Mouse (Mus musculus) heart, embryonic 15.5 days (tissue): ENCODE results near the gene Ints3. TPM values are rescaled to one million over a fixed set of nuclear protein-coding genes. Genes with fewer than 3 reads are reported as not detected.
"Not testable (repeated sequence)": the region's sequence is repeated elsewhere in the genome, so short reads cannot be mapped to it uniquely, and the experiment has no call there.

ENCODE experiments used
- ATAC-seq: fragments of 200-750 bp; cut with Nextera tagmentation; replicated peaks from 2 replicates; pipeline ENCODE4 v1.8.0; 2017; ENCODE audit warnings: low read depth, moderate TSS enrichment; ENCODE audit not compliant: insufficient number of reproducible peaks, insufficient read depth, low FRiP score
- H3K27ac ChIP-seq: fragments of 300-500 bp; sonication (generic); 2 replicates; pipeline ENCODE4 v1.5.1; 2015; ENCODE audit warnings: mild to moderate bottlenecking, inconsistent platforms
- H3K27me3 ChIP-seq: fragments of 300-500 bp; sonication (generic); 2 replicates; pipeline ENCODE4 v1.6.1; 2015; ENCODE audit warnings: inconsistent platforms
- H3K36me3 ChIP-seq: fragments of 300-500 bp; sonication (generic); 2 replicates; pipeline ENCODE4 v1.6.1; 2015; ENCODE audit warnings: mild to moderate bottlenecking, inconsistent platforms
- H3K4me1 ChIP-seq: fragments of 300-500 bp; sonication (generic); replicated peaks from 2 replicates; pipeline ENCODE4 v1.6.1; 2015; ENCODE audit warnings: inconsistent platforms
- H3K4me2 ChIP-seq: fragments of 300-500 bp; sonication (generic); 2 replicates; pipeline ENCODE4 v1.6.1; 2015; ENCODE audit warnings: inconsistent platforms, mild to moderate bottlenecking, moderate library complexity
- H3K4me3 ChIP-seq: fragments of 300-500 bp; sonication (generic); 2 replicates; pipeline ENCODE4 v1.5.1; 2015; ENCODE audit warnings: mild to moderate bottlenecking, inconsistent platforms
- H3K9ac ChIP-seq: fragments of 300-500 bp; sonication (generic); 2 replicates; pipeline ENCODE4 v1.6.1; 2015; ENCODE audit warnings: mild to moderate bottlenecking, inconsistent platforms
- H3K9me3 ChIP-seq: fragments of 300-500 bp; sonication (generic); replicated peaks from 2 replicates; pipeline ENCODE4 v1.6.1; 2016; ENCODE audit warnings: inconsistent platforms
- WGBS: fragments of 180-500 bp; shearing (Covaris S2); methylation state at CpG from one replicate; pipeline ENCODE4 v1.1.7; 2015; ENCODE audit warnings: mixed read lengths; 5-methylcytosine and 5-hydroxymethylcytosine counted together
- polyA plus RNA-seq: library from polyadenylated mRNA; unstranded; fragments of >200 nt; fragmentation: Nextera tagmentation; extraction: Ambion mirVana; gene quantifications from 2 replicates; pipeline ENCODE4 v1.2.1, GENCODE M21; 2015

Ints3 gene
- polyA plus RNA-seq, 1 experiment from 2014 or later, result 16.7 TPM

GRCm38 (mm10) chr3:90342853-90343252, 90.6 kb downstream of the Ints3 start:
- H3K27me3 ChIP-seq, H3K4me1 ChIP-seq, H3K4me2 ChIP-seq, H3K27ac ChIP-seq, H3K9me3 ChIP-seq, ATAC-seq, H3K4me3 ChIP-seq, H3K9ac ChIP-seq: not testable (repeated sequence)
- peaks cover 25% of the 10 kb centered on the region for H3K36me3 ChIP-seq
- WGBS, result 68% methylated on average over 2 of the region's 2 CpGs

Other genes starting within 250 kb of the Ints3 start
- gene Rps27, start 220.0 kb downstream of the Ints3 start, polyA plus RNA-seq, result 766 and 874 TPM in 2 replicates
- gene Rab13, start 219.9 kb downstream of the Ints3 start, polyA plus RNA-seq, result 22.1 and 24.0 TPM in 2 replicates
- 78.4 and 79.5 TPM in 2 replicates for gene Jtb, start 202.0 kb downstream of the Ints3 start, polyA plus RNA-seq
- 2.2 and 3.0 TPM in 2 replicates for gene Creb3l4, start 190.1 kb downstream of the Ints3 start, polyA plus RNA-seq
- 76.0 and 86.2 TPM in 2 replicates for gene Slc39a1, start 185.4 kb downstream of the Ints3 start, polyA plus RNA-seq
- 10.8 and 15.9 TPM in 2 replicates for gene Crtc2, start 179.5 kb downstream of the Ints3 start, polyA plus RNA-seq
- gene Dennd4b, start 168.4 kb downstream of the Ints3 start, polyA plus RNA-seq, result 4.6 and 6.9 TPM in 2 replicates
- 7.1 and 9.5 TPM in 2 replicates for gene Gatad2b, start 140.4 kb downstream of the Ints3 start, polyA plus RNA-seq
- 4.8 and 9.4 TPM in 2 replicates for gene Slc27a3, start 43.7 kb downstream of the Ints3 start, polyA plus RNA-seq
- gene Npr1, start 32.2 kb upstream of the Ints3 start, polyA plus RNA-seq, result 10.1 and 12.5 TPM in 2 replicates
- 97.3 and 108 TPM in 2 replicates for gene Ilf2, start 42.5 kb upstream of the Ints3 start, polyA plus RNA-seq
- 71.5 and 75.1 TPM in 2 replicates for gene Snapin, start 57.4 kb upstream of the Ints3 start, polyA plus RNA-seq
- 90.9 and 98.3 TPM in 2 replicates for gene Chtop, start 75.9 kb upstream of the Ints3 start, polyA plus RNA-seq
- 247 and 315 TPM in 2 replicates for gene S100a1, start 80.8 kb upstream of the Ints3 start, polyA plus RNA-seq
- 73.0 and 94.1 TPM in 2 replicates for gene S100a13, start 80.8 kb upstream of the Ints3 start, polyA plus RNA-seq
- gene S100a14, start 93.2 kb upstream of the Ints3 start, polyA plus RNA-seq, result 1.1 and 7.5 TPM in 2 replicates
- gene S100a16, start 103.6 kb upstream of the Ints3 start, polyA plus RNA-seq, result 89.3 and 103 TPM in 2 replicates
- gene S100a3, start 127.0 kb upstream of the Ints3 start, polyA plus RNA-seq, result 0.08 and 1.7 TPM in 2 replicates
- not detected in 2 replicates for gene S100a2, start 156.6 kb upstream of the Ints3 start, polyA plus RNA-seq
- not detected in 2 replicates for gene Gm42674, start 168.3 kb upstream of the Ints3 start, polyA plus RNA-seq
- gene S100a4, start 170.1 kb upstream of the Ints3 start, polyA plus RNA-seq, result 2.8 and 7.5 TPM in 2 replicates
- gene S100a5, start 174.9 kb upstream of the Ints3 start, polyA plus RNA-seq, result not detected in 2 replicates
- 48.9 and 70.5 TPM in 2 replicates for gene S100a6, start 179.3 kb upstream of the Ints3 start, polyA plus RNA-seq
- 0.22 TPM in 1 of 2 replicates, not detected in the other for gene S100a7a, start 220.4 kb upstream of the Ints3 start, polyA plus RNA-seq
- 24.9 and 32.7 TPM in 2 replicates for gene S100a8, start 235.4 kb upstream of the Ints3 start, polyA plus RNA-seq